Mouse (Mus musculus) midbrain, embryonic 10.5 days (tissue): ENCODE data around the gene Fcrl1. TPM values are rescaled to one million over a fixed set of nuclear protein-coding genes. Genes with fewer than 3 reads are reported as not detected.
"Not testable (repeated sequence)": the region's sequence is repeated elsewhere in the genome, so short reads cannot be mapped to it uniquely, and the experiment has no call there.

Experiments
- DNase-seq: peaks from one replicate; pipeline ENCODE4 v3.0.0-alpha.2; 2017; ENCODE audit warnings: low spot score
- H3K27ac ChIP-seq: fragments of 300-500 bp; sonication (generic); replicated peaks from 2 replicates; pipeline ENCODE4 v1.5.1; 2016; ENCODE audit warnings: mild to moderate bottlenecking
- H3K27me3 ChIP-seq: fragments of 300-500 bp; sonication (generic); 2 replicates; pipeline ENCODE4 v1.6.1; 2016; ENCODE audit warnings: low read depth, mild to moderate bottlenecking; ENCODE audit not compliant: poor library complexity, severe bottlenecking
- H3K36me3 ChIP-seq: fragments of 300-500 bp; sonication (generic); 2 replicates; pipeline ENCODE4 v1.6.1; 2016; ENCODE audit warnings: mild to moderate bottlenecking, moderate library complexity
- H3K4me1 ChIP-seq: fragments of 300-500 bp; sonication (generic); 2 replicates; pipeline ENCODE4 v1.6.1; 2016
- H3K4me3 ChIP-seq: fragments of 300-500 bp; sonication (generic); 2 replicates; pipeline ENCODE4 v1.5.1; 2016; ENCODE audit warnings: mild to moderate bottlenecking, moderate library complexity
- H3K9me3 ChIP-seq: fragments of 300-500 bp; sonication (generic); replicated peaks from 2 replicates; pipeline ENCODE4 v1.6.1; 2016; ENCODE audit warnings: mild to moderate bottlenecking
- WGBS: fragments of 180-500 bp; shearing (Covaris S2); methylation state at CpG from one replicate; pipeline ENCODE4 v1.1.7; 2016; 5-methylcytosine and 5-hydroxymethylcytosine counted together
- polyA plus RNA-seq: library from polyadenylated mRNA; unstranded; fragments of >200 nt; fragmentation: Nextera tagmentation; extraction: Ambion mirVana; gene quantifications from 2 replicates; pipeline ENCODE4 v1.2.1, GENCODE M21; 2016

Gene Fcrl1
- polyA plus RNA-seq = not detected in 2 replicates

DNA sequence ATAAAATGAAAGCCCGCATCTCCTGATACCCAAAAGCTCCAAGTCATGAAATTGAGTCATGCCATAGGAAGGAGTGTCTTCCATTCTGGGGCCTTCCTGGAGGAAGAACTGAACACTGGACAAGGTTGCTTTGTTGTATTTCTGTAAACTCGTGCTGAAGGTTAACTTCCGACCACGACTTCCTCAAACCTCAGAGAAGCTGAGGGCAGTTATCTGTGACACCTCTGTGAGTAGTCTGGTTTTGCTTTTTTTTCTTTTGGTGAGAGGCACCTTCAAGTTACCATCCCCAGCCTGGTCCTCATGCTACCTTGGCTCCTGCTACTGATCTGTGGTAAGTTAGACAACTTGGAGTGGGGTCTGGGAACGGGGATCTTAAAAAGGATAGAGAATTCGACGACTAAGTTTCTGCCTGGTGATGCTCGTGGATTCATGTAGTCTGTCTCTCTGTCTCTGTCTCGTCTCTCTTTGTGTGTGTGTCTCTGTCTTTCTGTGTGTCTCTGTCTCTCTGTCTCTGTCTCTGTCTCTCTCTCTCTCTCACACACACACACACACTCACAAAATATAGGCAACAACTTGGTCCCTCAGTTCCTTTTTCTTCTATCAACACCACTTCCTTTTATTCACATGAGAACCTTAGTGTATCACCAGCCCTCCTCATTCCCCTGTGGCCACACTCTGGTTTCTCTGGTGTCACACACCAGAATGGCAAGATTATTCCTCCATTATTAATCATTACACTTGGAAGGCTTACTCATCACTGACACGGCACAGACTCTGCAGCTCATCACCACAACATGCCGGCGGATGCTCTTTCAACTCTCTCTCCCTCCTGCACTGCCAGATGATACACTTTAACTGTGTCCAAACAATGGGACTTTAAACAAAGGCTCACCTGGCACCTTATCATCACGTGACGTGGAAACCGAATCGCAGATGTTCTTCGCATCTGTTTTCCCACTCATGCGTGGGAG is at the start of gene Fcrl1:
Fcrl1 (plus strand) TSS at position 193 of the 971 bp plus-strand sequence.
- WGBS = 86% methylated on average over 18 of the region's 18 CpGs
- H3K9me3 ChIP-seq = no peaks in the 10 kb centered on the region
- DNase-seq = no peak

GRCm38 (mm10) chr3:87337899-87338298 is 38.3 kb upstream of the Fcrl1 start:
- Histone ChIP-seq H3K4me3 (no peak overlapping the region), H3K9me3 (no peaks in the 10 kb centered on the region), H3K27me3 (no peaks in the 10 kb centered on the region), H3K27ac (no peak overlapping the region), H3K36me3 (no peaks in the 10 kb centered on the region), H3K4me1 (no peaks in the 10 kb centered on the region)
- no peak for DNase-seq
- 90% methylated on average over 5 of the region's 5 CpGs for WGBS

More for the DNA sequence above, at the start of gene Fcrl1:
- no peak within 1 kb of the TSS for H3K4me3 ChIP-seq
- no peaks in the 10 kb centered on the region for H3K27me3 ChIP-seq
- no peaks in the 10 kb centered on the region for H3K36me3 ChIP-seq
- H3K4me1 ChIP-seq = no peaks in the 10 kb centered on the region
- no peak within 1 kb of the TSS for H3K27ac ChIP-seq

DNA sequence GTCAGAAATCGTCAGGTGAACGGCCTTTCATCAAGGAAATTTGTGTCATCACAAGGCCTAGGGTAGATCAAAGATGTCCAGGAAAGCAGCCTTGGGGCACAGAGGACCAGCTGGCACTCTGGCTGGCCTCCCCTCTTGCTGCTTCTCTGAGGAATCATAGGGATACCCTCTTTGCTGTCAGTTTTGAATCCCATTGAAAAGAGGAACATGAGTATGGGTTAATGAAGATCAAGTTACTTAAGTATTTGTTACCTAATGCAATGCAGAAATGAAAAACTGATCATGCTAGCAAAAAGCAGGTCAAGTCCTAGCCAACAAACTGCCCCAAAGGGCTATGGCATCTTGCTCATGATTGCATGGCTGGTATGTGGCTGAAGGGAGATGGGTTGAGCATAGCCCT is 25.2 kb upstream of the Fcrl1 start:
- WGBS = 93% methylated on average over 2 of the region's 2 CpGs
- H3K9me3 ChIP-seq, H3K4me1 ChIP-seq, H3K4me3 ChIP-seq, H3K27ac ChIP-seq, H3K36me3 ChIP-seq, H3K27me3 ChIP-seq, DNase-seq: not testable (repeated sequence)

DNA sequence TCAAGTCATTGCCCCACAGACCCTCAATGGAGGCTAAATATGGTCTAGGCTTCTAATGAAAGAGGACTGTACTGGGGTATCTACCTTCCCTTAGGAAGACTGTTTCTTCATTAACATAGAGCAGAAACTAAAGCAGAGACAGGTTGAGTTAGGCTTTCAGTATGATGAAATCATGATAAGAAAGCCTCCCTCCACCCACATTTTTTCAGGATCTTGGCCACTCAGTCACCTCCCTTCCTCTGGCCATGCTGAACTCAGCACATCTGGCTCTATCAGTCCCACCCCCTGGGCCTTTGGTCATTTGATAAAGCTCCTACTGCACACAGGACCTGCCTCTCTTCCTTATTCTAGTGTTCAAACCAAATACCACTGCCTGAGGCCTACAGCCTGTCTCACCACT is 18.6 kb upstream of the Fcrl1 start, which contains the start of gene Cd5l:
Cd5l (plus strand) TSS at position 301 of the 400 bp plus-strand sequence.
- H3K27me3 ChIP-seq = no peaks in the 10 kb centered on the region
- no peak within 1 kb of the TSS for H3K4me3 ChIP-seq
- H3K9me3 ChIP-seq = no peaks in the 10 kb centered on the region
- no peaks in the 10 kb centered on the region for H3K36me3 ChIP-seq
- no peak for DNase-seq
- H3K4me1 ChIP-seq = no peaks in the 10 kb centered on the region
- H3K27ac ChIP-seq = no peak within 1 kb of the TSS

GRCm38 (mm10) chr3:87359215-87359614 is 17.0 kb upstream of the Fcrl1 start:
- H3K27ac ChIP-seq = no peak overlapping the region
- H3K4me1 ChIP-seq = no peaks in the 10 kb centered on the region
- H3K4me3 ChIP-seq = no peak overlapping the region
- no peaks in the 10 kb centered on the region for H3K9me3 ChIP-seq
- H3K27me3 ChIP-seq = no peaks in the 10 kb centered on the region
- no peak for DNase-seq
- H3K36me3 ChIP-seq = no peaks in the 10 kb centered on the region

GRCm38 (mm10) chr3:87360466-87360865 is 15.7 kb upstream of the Fcrl1 start:
- H3K4me3 ChIP-seq = no peak overlapping the region
- H3K27ac ChIP-seq = no peak overlapping the region
- H3K27me3 ChIP-seq = no peaks in the 10 kb centered on the region
- no peak for DNase-seq
- no peaks in the 10 kb centered on the region for H3K36me3 ChIP-seq
- 88% methylated on average over 6 of the region's 6 CpGs for WGBS
- no peaks in the 10 kb centered on the region for H3K4me1 ChIP-seq
- H3K9me3 ChIP-seq = no peaks in the 10 kb centered on the region

- Histone ChIP-seq H3K27me3 (no peaks in the 10 kb centered on the region), H3K36me3 (no peaks in the 10 kb centered on the region), H3K4me1 (no peaks in the 10 kb centered on the region), H3K27ac (no peak overlapping the region), H3K9me3 (no peaks in the 10 kb centered on the region), H3K4me3 (no peak overlapping the region)
- DNase-seq = no peak
- WGBS = 93% methylated on average over 14 of the region's 14 CpGs
Measured at GRCm38 (mm10) chr3:87365691-87366090, 10.5 kb upstream of the Fcrl1 start.

- Histone ChIP-seq H3K4me3 (no peak overlapping the region), H3K27ac (no peak overlapping the region), H3K27me3 (no peaks in the 10 kb centered on the region), H3K36me3 (no peaks in the 10 kb centered on the region), H3K9me3 (no peaks in the 10 kb centered on the region), H3K4me1 (no peaks in the 10 kb centered on the region)
- DNase-seq = no peak
- 85% methylated on average over 10 of the region's 10 CpGs for WGBS
Measured at GRCm38 (mm10) chr3:87367511-87367910, 8.7 kb upstream of the Fcrl1 start.

DNA sequence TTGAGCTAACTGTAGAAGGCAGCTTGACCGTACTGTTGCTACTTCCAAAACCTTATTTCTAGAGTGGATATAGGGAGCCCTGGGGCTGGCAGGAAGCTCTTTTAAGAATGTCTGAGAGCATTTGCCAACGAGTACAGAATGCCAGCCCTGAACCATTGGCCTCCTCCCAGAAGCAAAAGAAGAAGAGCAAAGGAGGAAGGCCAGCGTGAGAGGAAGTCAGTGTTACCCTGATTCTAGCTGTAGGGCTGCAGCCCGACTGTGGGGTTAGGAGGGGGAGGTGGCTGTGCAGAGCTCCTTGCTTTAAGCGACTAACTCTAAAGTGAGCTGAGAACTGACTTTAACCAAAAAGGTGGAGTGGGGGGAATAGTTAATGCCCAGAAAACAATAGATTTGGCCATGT is 7.0 kb upstream of the Fcrl1 start:
- no peaks in the 10 kb centered on the region for H3K27me3 ChIP-seq
- no peaks in the 10 kb centered on the region for H3K36me3 ChIP-seq
- H3K27ac ChIP-seq = no peak overlapping the region
- no peak for DNase-seq
- H3K4me3 ChIP-seq = no peak overlapping the region
- H3K9me3 ChIP-seq = no peaks in the 10 kb centered on the region
- H3K4me1 ChIP-seq = no peaks in the 10 kb centered on the region
- 75% methylated on average over 5 of the region's 5 CpGs for WGBS

DNA sequence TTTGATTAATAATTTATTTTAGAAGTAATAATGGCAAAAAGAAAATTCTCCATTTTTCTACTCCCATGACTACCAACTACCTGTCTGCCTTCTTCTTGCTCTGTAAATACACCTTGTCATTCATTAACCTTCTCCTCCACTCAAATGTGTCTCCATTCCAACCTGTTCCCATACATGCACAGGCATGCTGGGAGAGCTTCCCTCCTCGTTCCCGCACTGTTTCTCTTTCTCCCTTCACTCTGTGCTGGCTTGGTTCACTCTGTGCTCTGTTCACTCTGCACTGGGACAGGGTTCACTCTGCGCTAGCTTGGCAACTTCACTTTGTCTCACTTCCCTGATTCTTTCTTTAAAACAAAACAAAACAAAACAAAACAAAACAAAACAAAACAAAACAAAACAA is 1.0 kb downstream of the Fcrl1 start:
- Histone ChIP-seq H3K27ac (no peak overlapping the region), H3K27me3 (no peaks in the 10 kb centered on the region), H3K4me3 (no peak overlapping the region), H3K4me1 (no peaks in the 10 kb centered on the region), H3K36me3 (no peaks in the 10 kb centered on the region), H3K9me3 (no peaks in the 10 kb centered on the region)
- WGBS = 76% methylated on average over 3 of the region's 3 CpGs
- DNase-seq = no peak

GRCm38 (mm10) chr3:87377719-87378118 is 1.5 kb downstream of the Fcrl1 start:
- Histone ChIP-seq H3K9me3 (no peaks in the 10 kb centered on the region), H3K27ac (no peak overlapping the region), H3K4me1 (no peaks in the 10 kb centered on the region), H3K27me3 (no peaks in the 10 kb centered on the region), H3K36me3 (no peaks in the 10 kb centered on the region), H3K4me3 (no peak overlapping the region)
- no peak for DNase-seq
- WGBS = 77% methylated on average over 6 of the region's 6 CpGs

- H3K4me1 ChIP-seq, H3K27ac ChIP-seq, H3K9me3 ChIP-seq, H3K4me3 ChIP-seq, H3K27me3 ChIP-seq, DNase-seq, H3K36me3 ChIP-seq: not testable (repeated sequence)
- WGBS = 84% methylated on average over 2 of the region's 2 CpGs
Measured at GRCm38 (mm10) chr3:87379641-87380315, 3.6 kb downstream of the Fcrl1 start.
